ENCODE assay signal across 12 mouse cellular contexts in genomic region chr10:60289216-60289615, GRCm38 (mm10). TPM values are rescaled to one million over a fixed set of nuclear protein-coding genes. Genes with fewer than 3 reads are reported as not detected.
DNase-seq lines count a peak whose midpoint lies in the region; ATAC-seq and TF ChIP-seq lines count a peak whose summit lies in the region.
"Had no signal": no experiment of that assay in that cellular context is flagged by ENCODE, and none has a peak within 500 bp of the region (broad histone marks: within the 10 kb centered on the region; RNA-seq: fewer than 3 reads in every experiment).

No protein-coding gene starts in this region.

- H3K27ac ChIP-seq in layer of hippocampus, adult 2 months = peak overlapping the region; percentile 11; the same call in 1 of the 2 replicates
- peak overlapping the region; percentile 49; the same call in 1 of the 2 replicates for H3K27ac ChIP-seq in liver, postnatal 0 days (ENCODE audit: low read depth)
- H3K27ac ChIP-seq in stomach, embryonic 16.5 days (ENCODE audit: low read length) = peak overlapping the region; percentile 25; the same call in 1 of the 2 replicates
- no peak overlapping the region for H3K27ac ChIP-seq in kidney, embryonic 14.5 days (ENCODE audit: low read depth, low read length)
- no peak overlapping the region for H3K27ac ChIP-seq in forebrain, embryonic 10.5 days
- H3K27ac ChIP-seq: embryonic facial prominence, embryonic 13.5 days had no signal

- DNase-seq in layer of hippocampus, adult 2 months (ENCODE audit: low spot score in 2 of 2) = no peak
- no peak for DNase-seq in layer of hippocampus, adult 11-12 months (ENCODE audit: low spot score)
- DNase-seq in T-cell, adult 2 months (ENCODE audit: low spot score) = peak; percentile 29
- DNase-seq in liver, postnatal 0 days = no peak
- DNase-seq in layer of hippocampus, adult 18-20 months (ENCODE audit: low spot score in 2 of 2) = no peak
- no peak for DNase-seq in forebrain, embryonic 10.5 days (ENCODE audit: extremely low spot score, low spot score)
- DNase-seq: adrenal gland, postnatal 25 days; cerebellum, adult 9-11 months; kidney, adult 11 months had no signal

- 43% methylated on average over 8 of the region's 8 CpGs for WGBS in liver, postnatal 0 days (ENCODE audit: insufficient replicate concordance)
- WGBS in stomach, embryonic 16.5 days = 65% methylated on average over 8 of the region's 8 CpGs
- WGBS in kidney, embryonic 14.5 days = 86% methylated on average over 8 of the region's 8 CpGs
- WGBS in forebrain, embryonic 10.5 days = 93% methylated on average over 8 of the region's 8 CpGs

- TF ChIP-seq EP300 in liver, postnatal 0 days (IDR thresholded peaks at IDR 0.05; ENCODE audit: low read depth) = no peak

- ATAC-seq in liver, postnatal 0 days = no peak
- ATAC-seq in stomach, embryonic 16.5 days (ENCODE audit: insufficient read depth, low FRiP score) = no peak
- no peak for ATAC-seq in kidney, embryonic 14.5 days (ENCODE audit: low FRiP score, low TSS enrichment)

- H3K27me3 ChIP-seq in liver, postnatal 0 days (ENCODE audit: insufficient read depth, low read length) = no peaks in the 10 kb centered on the region
- no peaks in the 10 kb centered on the region for H3K27me3 ChIP-seq in stomach, embryonic 16.5 days (ENCODE audit: control insufficient read depth, insufficient read depth, low read length)
- no peaks in the 10 kb centered on the region for H3K27me3 ChIP-seq in kidney, embryonic 14.5 days (ENCODE audit: control insufficient read depth, insufficient read depth, low read length)
- H3K27me3 ChIP-seq in forebrain, embryonic 10.5 days (ENCODE audit: poor library complexity, severe bottlenecking) = no peaks in the 10 kb centered on the region
- H3K27me3 ChIP-seq: embryonic facial prominence, embryonic 13.5 days had no signal

- H3K9ac ChIP-seq in liver, postnatal 0 days (replicated peaks) = no peak overlapping the region
- H3K9ac ChIP-seq in stomach, embryonic 16.5 days (ENCODE audit: low read length) = no peak overlapping the region
- no peak overlapping the region for H3K9ac ChIP-seq in kidney, embryonic 14.5 days (ENCODE audit: low read depth, low read length)
- H3K9ac ChIP-seq: embryonic facial prominence, embryonic 13.5 days had no signal

- H3K4me1 ChIP-seq in liver, postnatal 0 days (ENCODE audit: insufficient read depth) = peaks cover 61% of the 10 kb centered on the region
- H3K4me1 ChIP-seq in stomach, embryonic 16.5 days (ENCODE audit: control insufficient read depth, insufficient read depth, low read length) = peaks cover 45% of the 10 kb centered on the region
- peaks cover 32% of the 10 kb centered on the region for H3K4me1 ChIP-seq in kidney, embryonic 14.5 days (ENCODE audit: control insufficient read depth, insufficient read depth, low read length)
- H3K4me1 ChIP-seq in forebrain, embryonic 10.5 days = peaks cover 53% of the 10 kb centered on the region

- no peaks in the 10 kb centered on the region for H3K9me3 ChIP-seq in liver, postnatal 0 days (ENCODE audit: low read length)
- no peaks in the 10 kb centered on the region for H3K9me3 ChIP-seq in stomach, embryonic 16.5 days (replicated peaks; ENCODE audit: control insufficient read depth, low read length)
- H3K9me3 ChIP-seq in kidney, embryonic 14.5 days (ENCODE audit: control insufficient read depth, low read length) = no peaks in the 10 kb centered on the region
- no peaks in the 10 kb centered on the region for H3K9me3 ChIP-seq in forebrain, embryonic 10.5 days
- H3K9me3 ChIP-seq: embryonic facial prominence, embryonic 13.5 days had no signal

- peaks cover 22% of the 10 kb centered on the region for H3K36me3 ChIP-seq in liver, postnatal 0 days (replicated peaks; ENCODE audit: insufficient read depth, low read length)
- peaks cover 11% of the 10 kb centered on the region; the same call in 1 of the 2 replicates for H3K36me3 ChIP-seq in stomach, embryonic 16.5 days (ENCODE audit: control insufficient read depth, insufficient read depth, low read length)
- peaks cover 20% of the 10 kb centered on the region for H3K36me3 ChIP-seq in kidney, embryonic 14.5 days (ENCODE audit: control insufficient read depth, insufficient read depth, low read length)
- peaks cover 31% of the 10 kb centered on the region for H3K36me3 ChIP-seq in forebrain, embryonic 10.5 days (replicated peaks)

- H3K4me2 ChIP-seq in liver, postnatal 0 days (ENCODE audit: low read depth, low read length) = peak overlapping the region; percentile 26
- H3K4me2 ChIP-seq in stomach, embryonic 16.5 days (ENCODE audit: low read depth, low read length) = no peak overlapping the region
- H3K4me2 ChIP-seq in kidney, embryonic 14.5 days (replicated peaks; ENCODE audit: low read depth, low read length) = no peak overlapping the region
- H3K4me2 ChIP-seq: embryonic facial prominence, embryonic 13.5 days had no signal

- TF ChIP-seq CTCF in layer of hippocampus, adult 2 months (conservative IDR thresholded peaks at IDR 0.05) = no peak
- no peak for TF ChIP-seq CTCF in liver, postnatal 0 days (IDR thresholded peaks at IDR 0.05; ENCODE audit: low read depth)

- H3K4me3 ChIP-seq in layer of hippocampus, adult 2 months = no peak overlapping the region
- H3K4me3 ChIP-seq in liver, postnatal 0 days (ENCODE audit: low read depth, low read length) = no peak overlapping the region
- H3K4me3 ChIP-seq in stomach, embryonic 16.5 days (replicated peaks; ENCODE audit: low read length) = no peak overlapping the region
- no peak overlapping the region for H3K4me3 ChIP-seq in kidney, embryonic 14.5 days (ENCODE audit: low read length)
- H3K4me3 ChIP-seq in forebrain, embryonic 10.5 days = no peak overlapping the region
- H3K4me3 ChIP-seq: embryonic facial prominence, embryonic 13.5 days had no signal

RNA-seq across cellular contexts. Expression of gene Psap, which starts 11.8 kb away (rescaled TPM):
- total RNA-seq in layer of hippocampus, adult 2 months (2021) = 1,000 to 10,000 TPM; 1,331 to 1,399 TPM
- 105 and 110 TPM in 2 replicates for polyA plus RNA-seq in liver, postnatal 0 days (2015; fragmentation: Nextera tagmentation; extraction: Ambion mirVana)
- 194 and 198 TPM in 2 replicates for polyA plus RNA-seq in stomach, embryonic 16.5 days (2015; fragmentation: Nextera tagmentation; extraction: Ambion mirVana)
- 69.5 and 122 TPM in 2 replicates for polyA plus RNA-seq in kidney, embryonic 14.5 days (2014; fragmentation: Nextera tagmentation; extraction: Ambion mirVana)
- 1,000 to 10,000 TPM; 1,436 to 1,491 TPM for total RNA-seq in layer of hippocampus, adult 18-20 months (2021)
- 51.8 and 68.7 TPM in 2 replicates for polyA plus RNA-seq in forebrain, embryonic 10.5 days (2016; fragmentation: Nextera tagmentation; extraction: Ambion mirVana)

RNA-seq across cellular contexts. Expression of gene Vsir, which starts 57.4 kb away (rescaled TPM):
- total RNA-seq in layer of hippocampus, adult 2 months (2021) = 10 to 100 TPM; 17.6 to 23.2 TPM
- 11.4 and 11.9 TPM in 2 replicates for polyA plus RNA-seq in liver, postnatal 0 days (2015; fragmentation: Nextera tagmentation; extraction: Ambion mirVana)
- polyA plus RNA-seq in stomach, embryonic 16.5 days (2015; fragmentation: Nextera tagmentation; extraction: Ambion mirVana) = 6.6 and 8.5 TPM in 2 replicates
- 2.2 and 4.6 TPM in 2 replicates for polyA plus RNA-seq in kidney, embryonic 14.5 days (2014; fragmentation: Nextera tagmentation; extraction: Ambion mirVana)
- 10 to 100 TPM; 23.9 to 26.0 TPM for total RNA-seq in layer of hippocampus, adult 18-20 months (2021)
- polyA plus RNA-seq in forebrain, embryonic 10.5 days (2016; fragmentation: Nextera tagmentation; extraction: Ambion mirVana) = 1.2 and 1.4 TPM in 2 replicates

Comparison
In these comparisons a context has a peak if more than half of its experiments do, and no peak if none do; other contexts are left out.
1. H3K27ac ChIP-seq: peak in layer of hippocampus, adult 2 months (single experiment), liver, postnatal 0 days (single experiment) and stomach, embryonic 16.5 days (single experiment); none in kidney, embryonic 14.5 days (single experiment) and forebrain, embryonic 10.5 days (single experiment).